Mouse (Mus musculus) kidney, postnatal 14 days (tissue): ENCODE data around the gene Capn2.

Experiments
- DNase-seq: peaks from one replicate; pipeline ENCODE4 v3.0.0; 2022; ENCODE audit warnings: mixed read lengths

Gene Capn2

GRCm38 (mm10) chr1:182516758-182517676 lies at the start of gene Capn2:
Capn2 (minus strand) TSS chr1:182517608.
- peak; percentile 92 for DNase-seq

DNA sequence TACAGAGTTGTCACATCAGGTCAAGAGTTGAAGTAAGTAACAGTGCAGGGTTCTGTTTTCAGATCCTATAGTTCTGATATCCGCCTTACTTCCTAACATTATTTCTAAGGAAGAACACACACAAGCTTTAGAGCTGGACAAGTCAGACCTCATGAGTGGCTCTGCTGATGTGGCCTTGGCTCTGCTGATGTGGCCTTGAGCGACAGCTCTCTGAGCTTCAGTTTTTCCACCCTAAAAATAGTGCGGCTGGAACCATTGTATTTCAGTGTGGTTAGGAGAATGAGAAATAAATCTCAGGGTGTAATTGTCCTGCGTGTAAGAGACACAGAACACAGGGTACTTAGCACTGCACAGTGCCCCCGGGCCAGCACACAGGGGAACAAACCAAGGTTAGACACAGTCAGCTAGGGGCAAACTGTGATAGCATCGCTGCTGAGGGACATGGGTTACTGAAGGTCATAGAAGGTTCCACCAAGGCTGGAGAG lies 48.0 kb upstream of the Capn2 start:
- DNase-seq: no peak

- no peak for DNase-seq
Measured at GRCm38 (mm10) chr1:182564408-182565120, 47.2 kb upstream of the Capn2 start, which contains the start of gene Capn8. Capn8 (plus strand) TSS chr1:182565007.

DNA sequence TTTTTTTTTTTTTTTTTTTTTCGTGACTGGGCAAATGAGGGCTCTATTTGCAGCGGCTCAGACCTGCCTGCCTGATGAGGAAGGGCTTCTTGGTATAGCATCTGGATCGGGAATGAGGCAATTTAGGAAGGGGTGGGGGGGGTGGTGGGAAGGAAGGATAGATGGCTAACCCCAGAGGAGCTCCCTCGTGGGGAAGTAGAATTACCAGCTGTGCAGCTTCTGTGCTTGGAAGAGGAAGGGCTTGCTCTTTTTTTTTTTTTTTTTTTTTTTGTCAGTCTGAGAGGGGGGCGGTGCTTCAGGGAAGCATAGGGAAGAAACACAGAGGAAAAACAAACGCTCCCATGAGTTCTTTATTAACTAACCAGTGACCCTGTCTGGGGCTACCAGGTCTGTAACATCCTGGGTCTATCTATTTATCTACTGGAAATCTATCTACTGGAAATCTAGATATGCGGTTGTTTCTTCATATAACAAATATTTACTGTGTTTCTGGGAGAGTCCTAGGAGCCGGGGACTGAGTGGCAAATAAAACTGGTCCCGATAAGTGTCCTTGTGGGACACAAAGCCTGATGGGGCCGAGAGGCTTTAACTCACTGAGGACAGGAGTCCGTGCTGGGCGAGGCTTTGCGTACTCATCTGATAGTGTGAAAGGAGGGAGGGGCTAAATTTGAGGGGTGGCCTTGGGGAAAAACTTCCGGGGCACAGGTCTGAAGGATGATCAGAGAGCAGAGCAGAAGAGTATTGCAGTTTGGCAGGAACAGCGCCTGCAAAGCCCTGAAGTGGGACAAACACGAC lies 45.4 kb upstream of the Capn2 start:
- peak; percentile 17 for DNase-seq

GRCm38 (mm10) chr1:182561945-182562514 lies 44.6 kb upstream of the Capn2 start:
- no peak for DNase-seq

- peak; percentile 57 for DNase-seq
Measured at GRCm38 (mm10) chr1:182560390-182561098, 43.1 kb upstream of the Capn2 start.

DNA sequence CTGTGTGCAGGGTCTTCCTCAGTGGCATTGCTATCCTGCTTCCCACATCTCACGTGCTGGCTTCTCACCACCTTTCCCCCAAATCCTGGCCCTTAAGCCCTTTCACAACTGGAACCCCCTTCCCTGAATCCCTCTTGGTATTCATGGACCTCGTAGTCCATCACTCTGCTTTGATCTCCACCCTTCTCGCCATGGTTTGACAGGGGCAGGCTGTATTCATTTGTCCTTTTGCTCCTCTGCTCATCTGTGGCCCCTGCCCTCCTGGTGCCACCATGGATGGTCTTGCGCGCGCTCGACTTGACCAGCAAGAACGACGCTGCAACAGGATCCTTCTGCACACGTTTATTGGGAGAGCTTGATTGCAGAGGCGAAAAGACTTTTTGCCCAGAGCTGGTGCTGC lies 42.1 kb upstream of the Capn2 start:
- no peak for DNase-seq

- no peak for DNase-seq
Measured at GRCm38 (mm10) chr1:182558271-182558670, 40.9 kb upstream of the Capn2 start.

DNA sequence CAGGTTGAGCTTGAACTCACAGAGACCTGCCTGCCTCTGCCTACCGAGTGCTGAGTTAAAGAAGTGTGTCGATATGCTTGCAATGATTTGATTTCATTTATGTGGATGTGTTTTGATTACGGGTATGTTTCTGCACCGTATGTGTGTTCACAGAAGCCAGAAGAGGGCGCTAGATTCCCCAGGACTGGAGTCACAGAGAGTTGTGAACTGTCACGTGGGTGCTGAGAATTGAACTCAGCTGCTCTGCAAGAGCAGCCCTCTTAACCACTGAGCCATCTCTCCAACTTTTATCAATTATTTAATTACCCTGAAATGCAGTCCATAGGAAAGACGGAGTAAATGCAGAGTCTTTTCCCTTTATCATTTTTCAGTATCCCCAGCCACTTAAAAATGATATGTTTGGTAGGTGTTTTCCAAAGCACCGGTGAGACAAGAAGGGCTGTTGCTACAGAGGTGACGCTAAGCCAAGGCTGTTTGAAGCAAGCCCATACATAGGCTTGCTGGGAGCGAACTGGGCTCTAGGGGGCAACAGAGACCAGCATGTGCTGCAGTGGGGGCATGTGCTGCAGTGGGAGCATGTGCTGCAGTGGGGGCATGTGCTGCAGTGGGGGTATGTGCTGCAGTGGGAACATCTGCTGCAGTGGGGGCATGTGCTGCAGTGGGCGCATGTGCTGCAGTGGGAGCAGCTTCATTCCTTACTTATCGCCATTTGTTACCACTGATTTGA lies 36.4 kb upstream of the Capn2 start:
- DNase-seq: peak; percentile 53

DNA sequence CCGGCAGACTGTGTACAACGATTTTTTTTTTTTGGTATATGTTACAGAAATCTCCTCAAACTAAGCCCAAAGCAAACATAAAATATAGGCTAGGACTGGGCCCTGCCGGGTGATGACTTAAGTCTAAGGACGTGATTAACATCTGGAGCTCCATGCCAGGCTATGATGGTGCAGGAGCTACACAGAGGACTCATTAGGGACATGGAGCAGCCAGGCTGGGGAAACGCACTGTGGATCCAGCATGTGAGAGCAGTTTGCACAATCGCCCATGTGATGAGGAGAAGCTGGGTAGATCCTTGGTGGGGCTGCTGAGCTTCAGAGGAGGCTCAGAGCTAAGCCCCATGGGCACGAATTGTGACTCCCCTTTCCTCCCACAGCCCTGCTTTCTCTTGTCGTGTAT lies 33.4 kb upstream of the Capn2 start:
- DNase-seq: no peak

DNA sequence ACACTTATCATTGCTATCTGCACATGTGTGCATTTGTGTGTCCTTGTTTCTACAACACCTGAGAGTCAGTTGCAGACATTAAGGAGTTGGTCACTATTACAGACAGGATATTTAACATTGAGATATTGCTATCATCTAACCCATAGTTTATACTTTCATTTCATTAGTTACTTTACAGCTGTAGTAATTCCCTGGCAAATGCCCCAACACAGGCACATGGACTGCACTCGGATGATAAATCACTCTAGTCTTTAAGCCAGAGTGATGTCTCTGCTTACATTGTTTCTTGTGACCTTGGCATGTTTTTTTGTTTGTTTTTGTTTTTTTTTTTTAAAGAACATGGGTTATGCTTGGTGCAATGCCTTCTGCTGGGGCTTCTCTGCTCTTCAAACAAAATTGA lies 26.5 kb upstream of the Capn2 start:
- no peak for DNase-seq

- no peak for DNase-seq
Measured at GRCm38 (mm10) chr1:182543136-182543535, 25.7 kb upstream of the Capn2 start.

- DNase-seq: no peak
Measured at GRCm38 (mm10) chr1:182542110-182542509, 24.7 kb upstream of the Capn2 start.

- peak; percentile 87 for DNase-seq
Measured at GRCm38 (mm10) chr1:182539023-182539940, 21.9 kb upstream of the Capn2 start.

DNA sequence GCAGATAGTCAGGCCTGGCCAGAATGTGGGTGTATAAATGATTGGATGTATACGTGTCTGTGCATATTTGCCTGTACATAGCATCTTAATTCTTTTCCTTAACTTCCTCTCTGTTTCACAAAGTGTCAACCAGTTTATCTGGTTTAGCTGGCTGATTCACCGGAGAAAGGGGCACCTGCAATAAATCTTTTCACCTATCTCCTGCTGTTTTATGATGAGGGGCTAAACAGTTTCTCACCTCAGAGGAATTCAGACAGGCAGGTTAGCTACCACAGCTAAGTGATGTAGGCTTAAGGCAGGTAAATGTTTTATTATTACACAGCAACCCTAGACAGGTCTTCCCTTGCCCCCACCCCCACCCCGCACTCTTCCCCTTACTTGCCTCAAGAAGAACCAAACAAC lies 17.7 kb upstream of the Capn2 start:
- no peak for DNase-seq

- DNase-seq: no peak
Measured at GRCm38 (mm10) chr1:182533583-182533982, 16.2 kb upstream of the Capn2 start.

- DNase-seq: no peak
Measured at GRCm38 (mm10) chr1:182527921-182528858, 10.8 kb upstream of the Capn2 start.

GRCm38 (mm10) chr1:182527261-182527766 lies 9.9 kb upstream of the Capn2 start:
- DNase-seq: no peak

DNA sequence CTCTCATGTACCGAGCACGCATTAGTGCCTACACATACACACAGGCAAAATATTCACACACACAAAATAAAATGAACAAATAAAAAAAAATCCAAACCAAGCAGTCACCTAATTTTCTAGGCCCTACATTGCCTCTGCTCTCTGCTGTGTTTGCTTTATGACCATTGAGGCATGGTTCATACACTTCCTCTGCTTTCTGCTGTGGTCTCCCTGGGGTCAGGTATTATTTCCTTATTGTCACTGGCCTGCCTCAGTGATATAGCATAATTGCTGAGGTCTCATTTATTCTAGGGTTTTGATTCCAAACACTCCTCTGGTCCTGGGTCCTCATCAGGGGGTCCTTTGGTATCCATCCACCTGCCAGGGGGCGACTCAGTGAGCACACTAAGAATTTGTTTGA lies 8.2 kb upstream of the Capn2 start:
- DNase-seq: no peak
